Mouse (Mus musculus): Measurements from ENCODE around the gene Uhrf1bp1l. TPM values are rescaled to one million over a fixed set of nuclear protein-coding genes. Genes with fewer than 3 reads are reported as not detected.

Gene Uhrf1bp1l
- polyA plus RNA-seq, 1 experiment from 2014 or later: 31.3 TPM

GRCm38 (mm10) chr10:89771894-89772293 is 27.1 kb downstream of the Uhrf1bp1l start:
- no peak overlapping the region for H3K27ac ChIP-seq (ENCODE audit: low read depth)
- no peak for ATAC-seq (ENCODE audit: insufficient read depth)

GRCm38 (mm10) chr10:89776029-89776428 is 31.2 kb downstream of the Uhrf1bp1l start:
- 90% methylated on average over 6 of the region's 6 CpGs for WGBS
- Histone ChIP-seq H3K9me3 (ENCODE audit: low read depth, low read length) (no peaks in the 10 kb centered on the region), H3K4me2 (no peak overlapping the region), H3K4me3 (ENCODE audit: low read depth, low read length) (no peak overlapping the region), H3K27me3 (ENCODE audit: insufficient read depth, low read length) (no peaks in the 10 kb centered on the region), H3K4me1 (ENCODE audit: insufficient read depth) (no peaks in the 10 kb centered on the region), H3K27ac (ENCODE audit: low read depth) (no peak overlapping the region), H3K9ac (no peak overlapping the region), H3K36me3 (ENCODE audit: insufficient read depth) (peaks cover 13% of the 10 kb centered on the region)
- DNase-seq (no peak), ATAC-seq (ENCODE audit: insufficient read depth) (no peak)
- no peak for TF ChIP-seq CTCF (IDR thresholded peaks at IDR 0.05; ENCODE audit: low read depth)

More at GRCm38 (mm10) chr10:89771894-89772293, 27.1 kb downstream of the Uhrf1bp1l start:
- WGBS: 41% methylated on average over 2 of the region's 2 CpGs
- 0 out of 2 replicates have a peak, but pooled peaks cover 3% of the 10 kb centered on the region for H3K4me1 ChIP-seq (ENCODE audit: insufficient read depth)
- H3K9me3 ChIP-seq (ENCODE audit: low read depth, low read length): no peaks in the 10 kb centered on the region
- H3K27me3 ChIP-seq (ENCODE audit: insufficient read depth, low read length): no peaks in the 10 kb centered on the region
- no peak overlapping the region for H3K4me2 ChIP-seq
- no peak for DNase-seq
- no peak overlapping the region for H3K9ac ChIP-seq
- TF ChIP-seq CTCF (IDR thresholded peaks at IDR 0.05; ENCODE audit: low read depth): no peak
- 0 out of 2 replicates have a peak, but pooled peaks cover 4% of the 10 kb centered on the region for H3K36me3 ChIP-seq (ENCODE audit: insufficient read depth)
- no peak overlapping the region for H3K4me3 ChIP-seq (ENCODE audit: low read depth, low read length)

- no peaks in the 10 kb centered on the region for H3K9me3 ChIP-seq (ENCODE audit: low read depth, low read length)
- no peak overlapping the region for H3K27ac ChIP-seq (ENCODE audit: low read depth)
- ATAC-seq (ENCODE audit: insufficient read depth) (no peak), DNase-seq (no peak)
- H3K4me2 ChIP-seq: no peak overlapping the region
- H3K4me1 ChIP-seq (ENCODE audit: insufficient read depth): no peaks in the 10 kb centered on the region
- peaks cover 13% of the 10 kb centered on the region; the same call in 1 of the 2 replicates for H3K36me3 ChIP-seq (ENCODE audit: insufficient read depth)
- WGBS: 87% methylated on average over 4 of the region's 4 CpGs
- no peak overlapping the region for H3K4me3 ChIP-seq (ENCODE audit: low read depth, low read length)
- TF ChIP-seq CTCF (IDR thresholded peaks at IDR 0.05; ENCODE audit: low read depth): no peak
- no peak overlapping the region for H3K9ac ChIP-seq
- no peaks in the 10 kb centered on the region for H3K27me3 ChIP-seq (ENCODE audit: insufficient read depth, low read length)
Measured at GRCm38 (mm10) chr10:89791870-89792269, 47.1 kb downstream of the Uhrf1bp1l start.

- 80% methylated on average over 6 of the region's 6 CpGs for WGBS
- peaks cover 13% of the 10 kb centered on the region; the same call in 1 of the 2 replicates for H3K36me3 ChIP-seq (ENCODE audit: insufficient read depth)
Measured at GRCm38 (mm10) chr10:89794121-89794520, 49.3 kb downstream of the Uhrf1bp1l start.

GRCm38 (mm10) chr10:89819146-89819545 is 74.4 kb downstream of the Uhrf1bp1l start:
- no peaks in the 10 kb centered on the region for H3K9me3 ChIP-seq (ENCODE audit: low read depth, low read length)

More at GRCm38 (mm10) chr10:89794121-89794520, 49.3 kb downstream of the Uhrf1bp1l start:
- TF ChIP-seq CTCF (IDR thresholded peaks at IDR 0.05; ENCODE audit: low read depth): no peak
- DNase-seq (no peak), ATAC-seq (ENCODE audit: insufficient read depth) (no peak)
- Histone ChIP-seq H3K27me3 (ENCODE audit: insufficient read depth, low read length) (no peaks in the 10 kb centered on the region), H3K4me2 (no peak overlapping the region), H3K9ac (no peak overlapping the region), H3K4me1 (ENCODE audit: insufficient read depth) (no peaks in the 10 kb centered on the region), H3K27ac (ENCODE audit: low read depth) (no peak overlapping the region), H3K9me3 (ENCODE audit: low read depth, low read length) (no peaks in the 10 kb centered on the region), H3K4me3 (ENCODE audit: low read depth, low read length) (no peak overlapping the region)

GRCm38 (mm10) chr10:89823906-89824305 is 79.1 kb downstream of the Uhrf1bp1l start:
- DNase-seq (peak; percentile 59), ATAC-seq (ENCODE audit: insufficient read depth) (peak; percentile 45; the same call in 1 of the 2 replicates)
- Histone ChIP-seq H3K9ac (no peak overlapping the region), H3K27me3 (ENCODE audit: insufficient read depth, low read length) (no peaks in the 10 kb centered on the region), H3K9me3 (ENCODE audit: low read depth, low read length) (no peaks in the 10 kb centered on the region), H3K4me3 (ENCODE audit: low read depth, low read length) (no peak overlapping the region), H3K36me3 (ENCODE audit: insufficient read depth) (0 out of 2 replicates have a peak, but pooled peaks cover 6% of the 10 kb centered on the region), H3K4me1 (ENCODE audit: insufficient read depth) (no peaks in the 10 kb centered on the region), H3K27ac (ENCODE audit: low read depth) (no peak overlapping the region), H3K4me2 (no peak overlapping the region)
- 31% methylated on average over 2 of the region's 2 CpGs for WGBS
- peak; percentile 50 for TF ChIP-seq CTCF (IDR thresholded peaks at IDR 0.05; ENCODE audit: low read depth)

More at GRCm38 (mm10) chr10:89819146-89819545, 74.4 kb downstream of the Uhrf1bp1l start:
- DNase-seq (no peak), ATAC-seq (ENCODE audit: insufficient read depth) (no peak)
- H3K4me1 ChIP-seq (ENCODE audit: insufficient read depth): no peaks in the 10 kb centered on the region
- 68% methylated on average over 4 of the region's 4 CpGs for WGBS
- no peak overlapping the region for H3K9ac ChIP-seq
- no peak overlapping the region for H3K4me2 ChIP-seq
- no peak for TF ChIP-seq CTCF (IDR thresholded peaks at IDR 0.05; ENCODE audit: low read depth)
- no peaks in the 10 kb centered on the region for H3K27me3 ChIP-seq (ENCODE audit: insufficient read depth, low read length)
- no peak overlapping the region for H3K4me3 ChIP-seq (ENCODE audit: low read depth, low read length)
- H3K27ac ChIP-seq (ENCODE audit: low read depth): no peak overlapping the region
- H3K36me3 ChIP-seq (ENCODE audit: insufficient read depth): peaks cover 24% of the 10 kb centered on the region; the same call in 1 of the 2 replicates

GRCm38 (mm10) chr10:89826896-89827295 is 82.1 kb downstream of the Uhrf1bp1l start:
- 57% methylated on average over 3 of the region's 3 CpGs for WGBS
- Histone ChIP-seq H3K9ac (no peak overlapping the region), H3K27me3 (ENCODE audit: insufficient read depth, low read length) (no peaks in the 10 kb centered on the region), H3K4me1 (ENCODE audit: insufficient read depth) (no peaks in the 10 kb centered on the region), H3K36me3 (ENCODE audit: insufficient read depth) (no peaks in the 10 kb centered on the region), H3K27ac (ENCODE audit: low read depth) (no peak overlapping the region), H3K4me2 (no peak overlapping the region), H3K9me3 (ENCODE audit: low read depth, low read length) (no peaks in the 10 kb centered on the region), H3K4me3 (ENCODE audit: low read depth, low read length) (no peak overlapping the region)
- TF ChIP-seq CTCF (IDR thresholded peaks at IDR 0.05; ENCODE audit: low read depth): no peak
- DNase-seq: no peak
- no peak; the same call in 1 of the 2 replicates for ATAC-seq (ENCODE audit: insufficient read depth)
